ENCODE assay signal across 10 mouse cellular contexts in genomic region chr3:108856386-108857123, GRCm38 (mm10). TPM values are rescaled to one million over a fixed set of nuclear protein-coding genes. Genes with fewer than 3 reads are reported as not detected.
DNase-seq lines count a peak whose midpoint lies in the region; ATAC-seq and TF ChIP-seq lines count a peak whose summit lies in the region.
"Had no signal": no experiment of that assay in that cellular context is flagged by ENCODE, and none has a peak within 500 bp of the region (broad histone marks: within the 10 kb centered on the region; RNA-seq: fewer than 3 reads in every experiment).

No protein-coding gene starts in this region.

- TF ChIP-seq POLR2A in embryonic fibroblast, embryonic 13.5 days (IDR thresholded peaks at IDR 0.05; ENCODE audit: low read depth, low read length) = no peak

- H3K27me3 ChIP-seq in liver, embryonic 11.5 days (replicated peaks; ENCODE audit: control insufficient read depth, insufficient read depth, low read length) = no peaks in the 10 kb centered on the region
- no peaks in the 10 kb centered on the region for H3K27me3 ChIP-seq in neural tube, embryonic 15.5 days (replicated peaks)
- H3K27me3 ChIP-seq: embryonic facial prominence, embryonic 12.5 days had no signal

- H3K9ac ChIP-seq in liver, embryonic 11.5 days (ENCODE audit: low read depth, low read length) = no peak overlapping the region
- H3K9ac ChIP-seq in neural tube, embryonic 15.5 days (replicated peaks) = no peak overlapping the region
- H3K9ac ChIP-seq: embryonic facial prominence, embryonic 12.5 days had no signal

- no peaks in the 10 kb centered on the region for H3K36me3 ChIP-seq in liver, embryonic 11.5 days (ENCODE audit: control insufficient read depth, insufficient read depth, low read length)
- no peaks in the 10 kb centered on the region for H3K36me3 ChIP-seq in neural tube, embryonic 15.5 days
- H3K36me3 ChIP-seq: embryonic facial prominence, embryonic 12.5 days had no signal

- no peak for TF ChIP-seq CTCF in embryonic fibroblast, embryonic 13.5 days (IDR thresholded peaks at IDR 0.05; ENCODE audit: borderline replicate concordance, insufficient read depth, low read length)

- no peak overlapping the region for H3K4me3 ChIP-seq in liver, embryonic 11.5 days (ENCODE audit: low read depth, low read length)
- H3K4me3 ChIP-seq in embryonic fibroblast, embryonic 13.5 days (ENCODE audit: insufficient read depth, low read length) = no peak overlapping the region
- H3K4me3 ChIP-seq in neural tube, embryonic 15.5 days (replicated peaks) = no peak overlapping the region
- H3K4me3 ChIP-seq: embryonic facial prominence, embryonic 12.5 days had no signal

- no peaks in the 10 kb centered on the region for H3K4me1 ChIP-seq in liver, embryonic 11.5 days (replicated peaks; ENCODE audit: control insufficient read depth, insufficient read depth, low read length)
- peaks cover 7% of the 10 kb centered on the region for H3K4me1 ChIP-seq in embryonic fibroblast, embryonic 13.5 days (ENCODE audit: control insufficient read depth, insufficient read depth, low read length)
- peaks cover 26% of the 10 kb centered on the region for H3K4me1 ChIP-seq in neural tube, embryonic 15.5 days

- no peak overlapping the region for H3K4me2 ChIP-seq in liver, embryonic 11.5 days
- no peak overlapping the region for H3K4me2 ChIP-seq in neural tube, embryonic 15.5 days
- H3K4me2 ChIP-seq: embryonic facial prominence, embryonic 12.5 days had no signal

- DNase-seq in liver (peak; percentile 26), ZHBTc4 (ENCODE audit: low read depth, low spot score) (peak; percentile 88)
- no peak for DNase-seq in liver, embryonic 11.5 days (ENCODE audit: low spot score)
- DNase-seq in lung, adult 18-20 months = peak; percentile 59 to 66
- DNase-seq in thymus, postnatal 25 days = peak; percentile 65
- no peak for DNase-seq in layer of hippocampus, adult 18-20 months (ENCODE audit: low spot score in 2 of 2)

- no peaks in the 10 kb centered on the region for H3K9me3 ChIP-seq in liver, embryonic 11.5 days (ENCODE audit: control insufficient read depth, low read length)
- H3K9me3 ChIP-seq in neural tube, embryonic 15.5 days (replicated peaks) = no peaks in the 10 kb centered on the region
- H3K9me3 ChIP-seq: embryonic facial prominence, embryonic 12.5 days had no signal

- 66% methylated on average over 8 of the region's 8 CpGs for WGBS in liver, embryonic 11.5 days
- WGBS in neural tube, embryonic 15.5 days = 49% methylated on average over 8 of the region's 8 CpGs

- no peak overlapping the region for H3K27ac ChIP-seq in liver, embryonic 11.5 days (ENCODE audit: low read depth, low read length)
- H3K27ac ChIP-seq in embryonic fibroblast, embryonic 13.5 days (ENCODE audit: insufficient read depth, low read length) = peak overlapping the region; percentile 72
- H3K27ac ChIP-seq in neural tube, embryonic 15.5 days (replicated peaks) = no peak overlapping the region
- H3K27ac ChIP-seq: embryonic facial prominence, embryonic 12.5 days had no signal

- ATAC-seq in liver, embryonic 11.5 days (replicated peaks; ENCODE audit: low FRiP score) = no peak
- no peak for ATAC-seq in neural tube, embryonic 15.5 days (ENCODE audit: low FRiP score)

RNA-seq across cellular contexts. Expression of gene Stxbp3, which starts 16.2 kb away (rescaled TPM):
- polyA plus RNA-seq in liver, embryonic 11.5 days (2014; fragmentation: Nextera tagmentation; extraction: Ambion mirVana) = 35.1 and 35.6 TPM in 2 replicates
- polyA plus RNA-seq in embryonic fibroblast, embryonic 13.5 days (2011; ENCODE audit: insufficient read length, low read depth, missing spikeins) = 43.0 and 53.9 TPM in 2 replicates
- polyA plus RNA-seq in neural tube, embryonic 15.5 days (2015; fragmentation: Nextera tagmentation; extraction: Ambion mirVana) = 14.0 and 16.7 TPM in 2 replicates
- total RNA-seq in layer of hippocampus, adult 18-20 months (2021) = 10 to 100 TPM; 24.7 to 28.4 TPM

RNA-seq across cellular contexts. Expression of gene Fndc7, which starts 33.3 kb away (rescaled TPM):
- polyA plus RNA-seq in liver, embryonic 11.5 days (2014; fragmentation: Nextera tagmentation; extraction: Ambion mirVana) = 0.18 TPM in 1 of 2 replicates, not detected in the other
- polyA plus RNA-seq in embryonic fibroblast, embryonic 13.5 days (2011; ENCODE audit: insufficient read length, low read depth, missing spikeins) = not detected in 2 replicates
- 0.04 and 0.38 TPM in 2 replicates for polyA plus RNA-seq in neural tube, embryonic 15.5 days (2015; fragmentation: Nextera tagmentation; extraction: Ambion mirVana)
- total RNA-seq in layer of hippocampus, adult 18-20 months (2021) = under 1 TPM in 1 of 2 experiments, not detected in 1; 0.10 TPM
- polyA plus RNA-seq: neural tube, embryonic 11.5 days had no signal

RNA-seq across cellular contexts. Expression of gene Prpf38b, which starts 55.0 kb away (rescaled TPM):
- 61.0 and 69.3 TPM in 2 replicates for polyA plus RNA-seq in liver, embryonic 11.5 days (2014; fragmentation: Nextera tagmentation; extraction: Ambion mirVana)
- 84.1 and 103 TPM in 2 replicates for polyA plus RNA-seq in embryonic fibroblast, embryonic 13.5 days (2011; ENCODE audit: insufficient read length, low read depth, missing spikeins)
- polyA plus RNA-seq in neural tube, embryonic 15.5 days (2015; fragmentation: Nextera tagmentation; extraction: Ambion mirVana) = 50.4 and 55.3 TPM in 2 replicates
- total RNA-seq in layer of hippocampus, adult 18-20 months (2021) = 10 to 100 TPM; 44.4 to 50.6 TPM

Comparison
In these comparisons a context has a peak if more than half of its experiments do, and no peak if none do; other contexts are left out.
1. DNase-seq: peak in liver (single experiment), ZHBTc4 (single experiment), lung, adult 18-20 months (2 of 2) and thymus, postnatal 25 days (single experiment); none in liver, embryonic 11.5 days (single experiment) and layer of hippocampus, adult 18-20 months (0 of 2).